ENCODE assay signal across 36 mouse cellular contexts in genomic region chr13:96496630-96497029, GRCm38 (mm10). TPM values are rescaled to one million over a fixed set of nuclear protein-coding genes. Genes with fewer than 3 reads are reported as not detected.
DNase-seq lines count a peak whose midpoint lies in the region; ATAC-seq and TF ChIP-seq lines count a peak whose summit lies in the region.
"Had no signal": no experiment of that assay in that cellular context is flagged by ENCODE, and none has a peak within 500 bp of the region (broad histone marks: within the 10 kb centered on the region; RNA-seq: fewer than 3 reads in every experiment).

No protein-coding gene starts in this region.

- intact Hi-C loops in left cerebral cortex, adult 2 months (cut with DNase I): no loop called here
- intact Hi-C loops in left cerebral cortex, postnatal 10 days (cut with DNase I): no loop called here

- no peak for TF ChIP-seq CTCF in left cerebral cortex, adult 2 months (IDR thresholded peaks at IDR 0.05)

- H3K4me2 ChIP-seq in heart, embryonic 12.5 days: no peak overlapping the region
- H3K4me2 ChIP-seq: forebrain, embryonic 13.5 days; heart, embryonic 15.5 days; hindbrain, embryonic 13.5 days; liver, embryonic 15.5 days; lung, embryonic 15.5 days; midbrain, embryonic 15.5 days had no signal

- no peaks in the 10 kb centered on the region for H3K9me3 ChIP-seq in heart, embryonic 12.5 days (replicated peaks)
- H3K9me3 ChIP-seq in embryonic facial prominence, embryonic 10.5 days: no peaks in the 10 kb centered on the region
- H3K9me3 ChIP-seq: forebrain, embryonic 13.5 days; heart, embryonic 15.5 days; hindbrain, embryonic 13.5 days; liver, embryonic 15.5 days; lung, embryonic 15.5 days; midbrain, embryonic 15.5 days had no signal

- no peak overlapping the region for H3K4me3 ChIP-seq in heart, embryonic 12.5 days
- no peak overlapping the region for H3K4me3 ChIP-seq in left cerebral cortex, adult 2 months
- no peak overlapping the region for H3K4me3 ChIP-seq in embryonic facial prominence, embryonic 10.5 days
- H3K4me3 ChIP-seq: forebrain, embryonic 13.5 days; heart, embryonic 15.5 days; hindbrain, embryonic 13.5 days; liver, embryonic 15.5 days; lung, embryonic 15.5 days; midbrain, embryonic 15.5 days had no signal

- no peaks in the 10 kb centered on the region for H3K27me3 ChIP-seq in heart, embryonic 12.5 days (replicated peaks)
- H3K27me3 ChIP-seq in embryonic facial prominence, embryonic 10.5 days (replicated peaks; ENCODE audit: low read depth, poor library complexity, severe bottlenecking): no peaks in the 10 kb centered on the region
- H3K27me3 ChIP-seq: forebrain, embryonic 13.5 days; heart, embryonic 15.5 days; hindbrain, embryonic 13.5 days; liver, embryonic 15.5 days; lung, embryonic 15.5 days; midbrain, embryonic 15.5 days; Patski had no signal

- no peak overlapping the region for H3K27ac ChIP-seq in heart, embryonic 12.5 days (ENCODE audit: poor library complexity, severe bottlenecking)
- H3K27ac ChIP-seq in left cerebral cortex, adult 2 months: peak overlapping the region; percentile 51
- no peak overlapping the region for H3K27ac ChIP-seq in embryonic facial prominence, embryonic 10.5 days (replicated peaks)
- H3K27ac ChIP-seq: forebrain, embryonic 13.5 days; heart, embryonic 15.5 days; hindbrain, embryonic 13.5 days; liver, embryonic 15.5 days; lung, embryonic 15.5 days; midbrain, embryonic 15.5 days had no signal

- peak; percentile 12 to 16 for DNase-seq in heart, adult 18-20 months
- DNase-seq in left cerebral cortex, adult 2 months (ENCODE audit: extremely low spot score in 1 of 2, low spot score in 2 of 2): no peak
- DNase-seq in left cerebral cortex, postnatal 10 days (ENCODE audit: extremely low spot score in 1 of 2, low spot score in 2 of 2): no peak
- DNase-seq in embryonic facial prominence, embryonic 10.5 days (ENCODE audit: low spot score): no peak
- no peak for DNase-seq in embryo, embryonic 9.5 days (ENCODE audit: extremely low spot score)
- DNase-seq: adrenal gland, postnatal 10 days; cerebellum, adult 11 months; cerebellum, adult 9-10 months; gastrocnemius, postnatal 14 days; heart, postnatal 36 days; kidney, postnatal 14 days; layer of hippocampus, postnatal 36 days; lung, postnatal 36 days; spleen, adult 18-20 months; thymus, adult 18-20 months; thymus, postnatal 4 days had no signal

- H3K9ac ChIP-seq in heart, embryonic 12.5 days: no peak overlapping the region
- H3K9ac ChIP-seq: forebrain, embryonic 13.5 days; heart, embryonic 15.5 days; hindbrain, embryonic 13.5 days; liver, embryonic 15.5 days; lung, embryonic 15.5 days; midbrain, embryonic 15.5 days had no signal

- H3K36me3 ChIP-seq in heart, embryonic 12.5 days: peaks cover 12% of the 10 kb centered on the region; the same call in 1 of the 2 replicates
- peaks cover 3% of the 10 kb centered on the region; the same call in 1 of the 2 replicates for H3K36me3 ChIP-seq in embryonic facial prominence, embryonic 10.5 days (replicated peaks)
- H3K36me3 ChIP-seq: hindbrain, embryonic 13.5 days; liver, embryonic 15.5 days; lung, embryonic 15.5 days; midbrain, embryonic 15.5 days had no signal

- no peak for ATAC-seq in heart, embryonic 12.5 days (ENCODE audit: insufficient number of reproducible peaks, low FRiP score)
- ATAC-seq in hematopoietic stem cell, adult 5-6 weeks (replicated peaks in 1 of 2; ENCODE audit: insufficient read depth in 1 of 2, low FRiP score in 2 of 2, low TSS enrichment in 1 of 2, low read depth in 1 of 2, poor library complexity in 2 of 2, severe bottlenecking in 2 of 2): peak; percentile 56 to 69; a peak in 2 of 4 replicates
- ATAC-seq: forebrain, embryonic 13.5 days; intestine, embryonic 16.5 days; midbrain, embryonic 15.5 days; Patski had no signal

- 63% methylated on average over 8 of the region's 8 CpGs for WGBS in heart, embryonic 12.5 days
- 84% methylated on average over 8 of the region's 8 CpGs for WGBS in embryonic facial prominence, embryonic 10.5 days

- no peaks in the 10 kb centered on the region for H3K4me1 ChIP-seq in heart, embryonic 12.5 days (replicated peaks)
- no peaks in the 10 kb centered on the region; the same call in 1 of the 2 replicates for H3K4me1 ChIP-seq in embryonic facial prominence, embryonic 10.5 days
- H3K4me1 ChIP-seq: forebrain, embryonic 13.5 days; heart, embryonic 15.5 days; hindbrain, embryonic 13.5 days; liver, embryonic 15.5 days; lung, embryonic 15.5 days; midbrain, embryonic 15.5 days had no signal

RNA-seq across cellular contexts. Expression of gene Gm17622, which starts 6.1 kb away (rescaled TPM):
- not detected for total RNA-seq in heart, adult 18-20 months (2021)
- not detected in 2 replicates for polyA plus RNA-seq in heart, embryonic 12.5 days (2016; fragmentation: Nextera tagmentation; extraction: Ambion mirVana)
- total RNA-seq in left cerebral cortex, adult 2 months (2021): not detected
- total RNA-seq in left cerebral cortex, postnatal 10 days (2021): not detected
- not detected in 2 replicates for total RNA-seq in hematopoietic stem cell, adult 5-6 weeks (2017)
- not detected in 2 replicates for polyA plus RNA-seq in embryonic facial prominence, embryonic 10.5 days (2016; fragmentation: Nextera tagmentation; extraction: Ambion mirVana)
- total RNA-seq: adrenal gland, postnatal 10 days; gastrocnemius, postnatal 14 days; heart, adult 8-10 months; heart, postnatal 36 days; layer of hippocampus, postnatal 36 days; left cerebral cortex, postnatal 14 days; liver, adult 2 months; MEL; neutrophil, adult 5-6 weeks had no signal
- polyA plus RNA-seq: embryonic facial prominence, embryonic 11.5 days; forebrain, embryonic 13.5 days; heart, embryonic 15.5 days; hindbrain, embryonic 13.5 days; intestine, embryonic 16.5 days; kidney, embryonic 14.5 days; limb, embryonic 11.5 days; liver, adult 2 months; liver, embryonic 15.5 days; lung, embryonic 15.5 days; midbrain, embryonic 15.5 days; neural tube, embryonic 11.5 days; Patski; stomach, embryonic 16.5 days had no signal

RNA-seq across cellular contexts. Expression of gene Ankdd1b, which starts 25.6 kb away (rescaled TPM):
- total RNA-seq in heart, adult 18-20 months (2021): under 1 TPM; 0.65 to 0.80 TPM
- 0.37 and 0.56 TPM in 2 replicates for polyA plus RNA-seq in heart, embryonic 12.5 days (2016; fragmentation: Nextera tagmentation; extraction: Ambion mirVana)
- total RNA-seq in left cerebral cortex, adult 2 months (2021): under 1 TPM; 0.14 to 0.23 TPM
- under 1 TPM; 0.18 to 0.24 TPM for total RNA-seq in left cerebral cortex, postnatal 10 days (2021)
- total RNA-seq in hematopoietic stem cell, adult 5-6 weeks (2017): 0.25 TPM in 1 of 2 replicates, not detected in the other
- polyA plus RNA-seq in embryonic facial prominence, embryonic 10.5 days (2016; fragmentation: Nextera tagmentation; extraction: Ambion mirVana): 0.11 and 0.31 TPM in 2 replicates
- total RNA-seq: liver, adult 2 months; neutrophil, adult 5-6 weeks had no signal
- polyA plus RNA-seq: embryonic facial prominence, embryonic 11.5 days; forebrain, embryonic 13.5 days; liver, adult 2 months; liver, embryonic 15.5 days; midbrain, embryonic 15.5 days; neural tube, embryonic 11.5 days had no signal

RNA-seq across cellular contexts. Expression of gene Polk, which starts 45.7 kb away (rescaled TPM):
- total RNA-seq in heart, adult 18-20 months (2021): 1 to 10 TPM; 3.8 to 4.9 TPM
- 8.6 TPM in 2 replicates for polyA plus RNA-seq in heart, embryonic 12.5 days (2016; fragmentation: Nextera tagmentation; extraction: Ambion mirVana)
- total RNA-seq in left cerebral cortex, adult 2 months (2021): 10 to 100 TPM; 11.8 to 13.6 TPM
- total RNA-seq in left cerebral cortex, postnatal 10 days (2021): 10 to 100 TPM in 1 of 2 experiments, 1 to 10 TPM in 1; 9.7 to 11.0 TPM
- total RNA-seq in hematopoietic stem cell, adult 5-6 weeks (2017): 14.5 and 20.4 TPM in 2 replicates
- polyA plus RNA-seq in embryonic facial prominence, embryonic 10.5 days (2016; fragmentation: Nextera tagmentation; extraction: Ambion mirVana): 9.5 and 9.9 TPM in 2 replicates

RNA-seq across cellular contexts. Expression of gene Col4a3bp, which starts 45.8 kb away (rescaled TPM):
- 10 to 100 TPM; 37.3 to 39.6 TPM for total RNA-seq in heart, adult 18-20 months (2021)
- 9.0 and 9.7 TPM in 2 replicates for polyA plus RNA-seq in heart, embryonic 12.5 days (2016; fragmentation: Nextera tagmentation; extraction: Ambion mirVana)
- 10 to 100 TPM; 68.3 to 68.5 TPM for total RNA-seq in left cerebral cortex, adult 2 months (2021)
- 10 to 100 TPM; 57.8 to 63.2 TPM for total RNA-seq in left cerebral cortex, postnatal 10 days (2021)
- total RNA-seq in hematopoietic stem cell, adult 5-6 weeks (2017): 73.1 and 90.3 TPM in 2 replicates
- polyA plus RNA-seq in embryonic facial prominence, embryonic 10.5 days (2016; fragmentation: Nextera tagmentation; extraction: Ambion mirVana): 6.8 and 7.3 TPM in 2 replicates

Comparison
In these comparisons a context has a peak if more than half of its experiments do, and no peak if none do; other contexts are left out.
1. DNase-seq: peak in heart, adult 18-20 months (2 of 2); none in left cerebral cortex, adult 2 months (0 of 2), left cerebral cortex, postnatal 10 days (0 of 2), embryonic facial prominence, embryonic 10.5 days (single experiment) and embryo, embryonic 9.5 days (single experiment).